Mouse (Mus musculus) G1E (cell line): Measurements from ENCODE around the gene Tpi1.

Experiments
- CTCF ChIP-seq: IDR thresholded peaks from 2 replicates; pipeline ENCODE4 v1.5.1; 2012; ENCODE audit warnings: low read depth, low read length, inconsistent platforms, mixed read lengths
- GATA1 ChIP-seq: IDR thresholded peaks from 2 replicates; pipeline ENCODE4 v1.6.1; 2012; ENCODE audit warnings: borderline replicate concordance, low read length, inconsistent platforms, mixed read lengths

DNA sequence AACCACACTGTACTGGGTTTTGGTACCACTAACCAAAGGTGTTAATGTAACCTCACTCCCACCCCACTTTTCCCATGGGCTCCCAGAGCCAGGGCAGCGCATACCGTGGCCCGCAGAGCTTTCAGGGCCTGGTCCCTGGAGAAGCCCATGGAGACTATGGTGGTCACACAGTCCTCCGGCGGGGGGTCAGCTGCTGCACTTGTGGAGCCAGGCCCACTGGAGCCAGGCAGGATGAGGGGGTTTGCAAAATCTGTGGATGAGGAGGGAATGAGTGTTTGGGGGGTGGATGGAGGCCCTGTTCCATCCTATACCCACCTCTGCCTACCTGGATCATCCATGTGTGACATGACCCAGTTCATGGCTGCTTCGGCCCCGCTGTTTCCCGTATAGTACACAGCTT is 3.5 kb upstream of the Tpi1 start:
- TF ChIP-seq CTCF: no peak
- no peak for TF ChIP-seq GATA1
